Mouse (Mus musculus) retina, embryonic 14.5 days (tissue): ENCODE results near the gene Ncor1.

Experiments
- DNase-seq: peaks from one replicate; pipeline ENCODE4 v3.0.0-alpha.2; 2015; ENCODE audit warnings: low spot score

Gene Ncor1

GRCm38 (mm10) chr11:62266466-62267214, 191.7 kb downstream of the Ncor1 start:
- DNase-seq, result peak; percentile 52
